Mouse (Mus musculus) retina, embryonic 14.5 days (tissue): ENCODE data around the gene Foxg1.

ENCODE experiments used
- DNase-seq: peaks from one replicate; pipeline ENCODE4 v3.0.0-alpha.2; 2015; ENCODE audit warnings: low spot score

Foxg1 gene

GRCm38 (mm10) chr12:49382565-49383520, at the start of gene Foxg1:
Foxg1 (plus strand) TSS chr12:49382660.
- peak; percentile 53 for DNase-seq

DNA sequence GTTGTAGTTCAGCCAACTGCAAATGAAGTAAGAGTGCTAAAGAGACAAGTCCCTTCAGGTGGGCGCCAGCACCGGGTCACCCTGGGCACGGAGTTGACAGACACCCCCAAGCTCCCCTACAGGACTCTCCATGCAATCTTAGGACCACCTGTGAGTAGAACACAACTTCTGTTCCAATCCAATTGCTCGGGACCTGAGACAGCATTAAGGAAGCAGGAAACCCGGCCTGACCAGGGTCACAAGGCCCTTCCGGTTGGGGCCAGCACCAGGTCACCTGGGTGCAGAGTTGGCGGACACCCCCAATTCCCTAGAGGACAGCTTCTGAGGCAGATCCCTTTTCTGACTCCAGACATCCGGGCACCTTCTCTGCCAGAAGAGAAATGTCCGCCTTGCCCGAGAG, 32.8 kb upstream of the Foxg1 start:
- no peak for DNase-seq

- DNase-seq: peak; percentile 63
Measured at GRCm38 (mm10) chr12:49368931-49369330, 13.5 kb upstream of the Foxg1 start.

- DNase-seq: peak; percentile 83
Measured at GRCm38 (mm10) chr12:49372170-49372569, 10.3 kb upstream of the Foxg1 start.

GRCm38 (mm10) chr12:49373176-49373575, 9.3 kb upstream of the Foxg1 start:
- DNase-seq: peak; percentile 8

DNA sequence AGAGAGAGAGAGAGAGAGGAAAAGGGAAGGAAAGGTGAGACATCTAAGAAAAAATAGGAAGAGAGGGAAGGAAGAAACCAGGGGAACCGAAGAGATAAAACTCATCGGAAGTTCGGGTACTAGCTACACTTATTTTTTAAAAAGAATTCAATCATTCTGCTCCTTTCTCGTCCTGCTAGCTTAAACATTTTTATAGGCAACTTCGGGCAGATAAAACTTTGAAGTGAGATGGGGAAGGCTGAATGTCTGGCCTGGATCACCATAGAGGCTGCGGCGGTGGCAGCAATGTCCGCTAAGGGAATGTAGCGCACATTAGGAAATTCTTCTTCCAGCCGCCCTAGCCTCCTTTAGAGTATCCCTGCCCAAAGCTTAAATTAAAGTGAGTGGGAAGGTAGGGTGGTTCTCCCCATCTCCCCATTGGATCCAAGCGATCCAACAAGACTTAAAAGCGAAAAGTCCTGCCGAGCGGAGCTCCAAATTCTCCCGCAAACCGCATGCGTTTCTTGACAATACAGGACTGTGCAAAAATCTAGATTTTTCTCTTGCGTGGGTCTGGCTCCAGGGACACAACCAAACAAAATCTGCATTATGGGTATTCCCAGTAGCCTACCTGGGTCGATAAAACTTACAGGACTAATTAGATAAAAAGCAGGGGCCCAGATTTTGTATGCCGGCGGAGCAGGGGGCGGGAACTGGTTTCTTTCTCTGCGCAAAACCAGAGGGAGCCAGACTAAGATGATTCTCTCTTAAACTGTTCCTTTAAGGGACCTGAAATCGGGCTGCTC, 8.4 kb upstream of the Foxg1 start:
- DNase-seq: peak; percentile 54

- peak; percentile 84 for DNase-seq
Measured at GRCm38 (mm10) chr12:49374606-49374995, 7.9 kb upstream of the Foxg1 start.

DNA sequence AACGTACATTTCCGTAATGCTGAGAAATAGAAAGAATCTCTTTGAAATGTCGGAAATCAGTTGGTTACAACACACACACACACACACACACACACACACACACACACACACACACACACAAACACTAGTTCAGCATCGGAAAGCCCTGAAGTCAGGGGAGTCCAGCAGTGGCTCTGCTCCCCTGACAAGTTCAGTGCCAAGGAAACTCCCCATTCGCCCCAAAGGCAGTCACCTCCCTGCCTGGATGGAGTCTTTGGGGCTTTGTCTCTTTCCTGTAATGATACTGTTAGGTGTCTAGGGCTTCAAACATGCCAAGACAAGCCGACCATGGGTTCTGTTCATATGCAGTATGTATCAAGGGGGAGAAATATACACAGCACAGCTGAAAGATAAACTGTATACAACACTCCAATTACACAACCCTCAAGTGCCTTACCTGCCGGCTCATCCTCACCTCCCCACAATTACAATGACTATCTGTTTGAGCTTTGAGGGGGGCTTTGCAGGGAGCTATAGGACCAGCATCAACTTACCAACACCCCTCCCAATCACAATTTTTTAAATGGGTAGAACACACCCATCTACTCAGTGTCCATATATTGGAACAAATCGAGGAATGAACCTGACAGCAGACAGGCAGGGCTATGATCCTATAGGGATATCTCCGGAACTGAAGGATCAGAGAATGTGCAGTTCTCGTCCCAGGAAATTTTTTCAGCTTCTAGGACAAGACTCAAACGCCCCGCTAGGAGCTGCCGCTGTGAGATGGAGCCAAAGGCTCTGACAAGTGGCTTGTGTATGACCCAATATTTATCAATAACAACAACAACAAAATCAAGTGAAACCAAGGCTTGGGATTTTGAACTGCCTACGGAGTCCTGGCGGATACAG, 6.8 kb upstream of the Foxg1 start:
- DNase-seq: peak; percentile 27

GRCm38 (mm10) chr12:49376318-49376992, 6.0 kb upstream of the Foxg1 start:
- DNase-seq: peak; percentile 27

- peak; percentile 66 for DNase-seq
Measured at GRCm38 (mm10) chr12:49377281-49377970, 5.0 kb upstream of the Foxg1 start.

- DNase-seq: no peak
Measured at GRCm38 (mm10) chr12:49378920-49379319, 3.5 kb upstream of the Foxg1 start.

DNA sequence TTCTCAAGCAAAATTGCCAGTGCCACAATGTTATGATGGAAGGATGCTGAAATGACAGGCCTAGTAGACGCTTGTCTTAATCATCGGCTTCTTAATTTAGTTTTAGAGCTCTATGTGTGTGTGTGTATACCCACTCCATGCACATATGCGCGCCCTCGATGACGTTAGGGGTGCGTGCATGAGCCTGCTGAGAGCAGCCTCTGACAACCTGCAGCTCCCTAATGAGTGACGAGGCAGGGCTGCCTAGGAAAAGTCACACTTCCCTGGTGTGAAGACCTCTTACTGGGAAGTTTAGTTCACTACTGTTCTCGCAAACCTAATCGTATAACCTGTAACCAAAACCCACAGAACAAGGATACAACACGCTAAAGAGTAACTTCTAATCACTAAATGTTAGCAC, 3.0 kb upstream of the Foxg1 start:
- DNase-seq: no peak

GRCm38 (mm10) chr12:49380442-49380841, 2.0 kb upstream of the Foxg1 start:
- DNase-seq: peak; percentile 21

DNA sequence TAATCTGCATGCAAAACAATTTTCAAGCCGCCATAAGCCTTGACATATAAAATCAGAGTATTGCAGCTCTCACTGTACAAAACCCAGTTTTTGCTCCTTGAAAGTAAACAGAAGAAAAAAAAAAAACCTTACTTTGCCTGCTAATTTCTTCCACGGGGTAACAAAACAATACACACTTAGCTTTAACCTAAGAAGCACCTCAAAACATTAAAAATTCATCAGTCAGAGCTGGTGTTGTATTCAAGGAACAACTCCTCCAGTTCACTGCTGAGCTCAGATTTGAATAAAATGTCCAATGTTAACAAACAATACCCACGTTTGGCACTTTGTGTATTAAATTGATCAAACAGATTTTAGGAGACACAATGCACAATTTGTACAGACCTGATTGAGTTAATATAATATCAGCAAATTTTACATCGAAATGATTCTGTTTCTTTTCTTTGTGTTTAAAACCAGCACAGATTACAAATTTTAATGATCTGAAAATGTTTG, 1.4 kb upstream of the Foxg1 start:
- DNase-seq: peak; percentile 37

DNA sequence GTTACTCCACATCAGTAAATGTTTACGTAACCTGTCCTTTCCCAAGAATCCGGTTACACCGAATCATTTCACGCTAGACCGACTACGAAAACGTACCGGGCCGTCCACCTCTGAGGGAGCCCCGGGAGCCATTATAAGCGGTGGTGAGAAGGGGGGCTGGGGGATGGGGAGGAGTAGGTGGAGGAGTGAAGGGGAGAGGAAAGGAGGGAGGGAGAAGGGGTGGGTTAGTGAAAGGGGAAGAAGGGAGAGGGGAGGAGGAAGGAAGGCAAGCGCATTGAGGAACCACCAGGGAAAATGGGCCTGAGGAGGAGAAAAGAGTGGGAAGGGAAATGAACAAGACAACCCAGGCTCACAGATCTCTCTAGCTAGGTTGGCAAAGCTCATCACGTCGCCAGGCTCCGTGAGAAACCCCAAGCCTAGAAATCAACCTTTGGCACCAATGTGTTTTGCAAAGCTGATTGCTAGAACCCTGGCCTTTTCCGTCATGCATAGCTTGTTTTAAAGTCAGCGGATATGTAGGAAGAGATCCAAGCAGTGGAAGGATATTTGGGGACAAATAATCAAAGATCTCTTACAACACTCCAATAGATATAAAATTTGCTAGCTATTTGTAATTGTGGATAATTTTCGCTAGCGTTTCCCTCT, 617 bp upstream of the Foxg1 start:
- peak; percentile 49 for DNase-seq

GRCm38 (mm10) chr12:49383521-49384133, 1.2 kb downstream of the Foxg1 start:
- DNase-seq: peak; percentile 83

GRCm38 (mm10) chr12:49384295-49384875, 1.9 kb downstream of the Foxg1 start:
- peak; percentile 37 for DNase-seq

- DNase-seq: peak; percentile 59
Measured at GRCm38 (mm10) chr12:49384876-49385630, 2.6 kb downstream of the Foxg1 start, which contains the start of gene Gm43517. Gm43517 (plus strand) TSS chr12:49385174.
